Mouse (Mus musculus) gastrocnemius, postnatal 10 days (tissue): ENCODE data around the gene Ilf3. TPM values are rescaled to one million over a fixed set of nuclear protein-coding genes. Genes with fewer than 3 reads are reported as not detected.

Experiments
- DNase-seq: peaks from one replicate; pipeline ENCODE4 v3.0.0; 2021; ENCODE audit warnings: mixed read lengths
- total RNA-seq, 2 experiments: library from RNA; stranded (reverse); gene quantifications; 2 replicates each; pipeline ENCODE4 v1.2.3; 2021

Gene Ilf3
- total RNA-seq, 2 experiments from 2014 or later: 34.9 to 49.0 TPM

GRCm38 (mm10) chr9:21346627-21347365, 20.9 kb upstream of the Ilf3 start:
- DNase-seq: no peak

- no peak for DNase-seq
Observed at GRCm38 (mm10) chr9:21348152-21348551, 19.5 kb upstream of the Ilf3 start.

DNA sequence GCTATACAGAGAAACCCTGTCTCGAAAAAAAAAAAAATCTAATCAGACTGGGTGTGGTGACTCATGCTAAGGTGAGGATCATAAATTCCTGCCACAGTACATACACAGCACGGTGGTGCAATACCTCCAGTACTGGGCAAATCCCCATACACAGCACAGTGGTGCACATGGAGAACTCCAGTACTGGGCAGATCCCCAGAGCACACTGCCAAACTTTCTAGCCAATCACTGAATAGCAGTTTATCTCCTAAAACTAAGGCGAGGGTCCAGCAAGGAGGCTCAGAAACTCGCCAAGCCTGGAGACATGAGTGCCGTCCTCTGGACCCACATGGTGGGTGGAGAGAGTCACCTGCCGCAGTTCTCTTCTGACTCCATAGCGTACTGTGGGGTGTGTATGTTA, 16.5 kb upstream of the Ilf3 start:
- DNase-seq: no peak

DNA sequence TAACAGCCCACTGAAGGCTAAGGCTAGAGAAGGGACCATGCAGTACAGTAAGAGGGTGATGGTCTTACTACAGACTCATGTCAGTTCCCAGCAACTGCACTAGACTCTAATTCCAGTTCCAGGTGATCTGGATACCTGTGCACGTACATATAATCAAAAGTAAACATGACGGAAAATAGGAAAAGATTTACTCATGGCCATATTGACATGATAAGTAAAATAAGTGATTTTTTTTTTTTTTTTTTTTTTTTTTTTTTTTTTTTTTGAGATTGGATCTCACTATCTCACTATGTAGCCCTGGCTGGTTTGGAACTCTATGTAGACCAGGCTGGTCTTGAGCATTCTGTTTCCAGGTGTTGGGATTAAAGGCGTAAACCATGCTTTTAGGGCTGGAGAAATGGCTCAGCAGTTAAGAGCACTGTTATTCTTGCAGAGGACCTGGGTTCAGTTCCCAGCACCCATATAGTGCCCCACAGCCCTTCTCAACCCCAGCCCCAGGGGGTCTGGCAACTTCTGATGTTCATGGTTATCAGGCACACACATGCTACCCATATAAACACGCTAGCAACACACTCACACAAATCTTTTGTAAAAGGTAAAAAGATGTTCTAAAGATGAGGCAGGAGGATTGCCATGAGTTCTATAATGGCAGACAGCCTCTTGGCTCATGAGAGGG, 15.8 kb upstream of the Ilf3 start:
- DNase-seq: no peak

DNA sequence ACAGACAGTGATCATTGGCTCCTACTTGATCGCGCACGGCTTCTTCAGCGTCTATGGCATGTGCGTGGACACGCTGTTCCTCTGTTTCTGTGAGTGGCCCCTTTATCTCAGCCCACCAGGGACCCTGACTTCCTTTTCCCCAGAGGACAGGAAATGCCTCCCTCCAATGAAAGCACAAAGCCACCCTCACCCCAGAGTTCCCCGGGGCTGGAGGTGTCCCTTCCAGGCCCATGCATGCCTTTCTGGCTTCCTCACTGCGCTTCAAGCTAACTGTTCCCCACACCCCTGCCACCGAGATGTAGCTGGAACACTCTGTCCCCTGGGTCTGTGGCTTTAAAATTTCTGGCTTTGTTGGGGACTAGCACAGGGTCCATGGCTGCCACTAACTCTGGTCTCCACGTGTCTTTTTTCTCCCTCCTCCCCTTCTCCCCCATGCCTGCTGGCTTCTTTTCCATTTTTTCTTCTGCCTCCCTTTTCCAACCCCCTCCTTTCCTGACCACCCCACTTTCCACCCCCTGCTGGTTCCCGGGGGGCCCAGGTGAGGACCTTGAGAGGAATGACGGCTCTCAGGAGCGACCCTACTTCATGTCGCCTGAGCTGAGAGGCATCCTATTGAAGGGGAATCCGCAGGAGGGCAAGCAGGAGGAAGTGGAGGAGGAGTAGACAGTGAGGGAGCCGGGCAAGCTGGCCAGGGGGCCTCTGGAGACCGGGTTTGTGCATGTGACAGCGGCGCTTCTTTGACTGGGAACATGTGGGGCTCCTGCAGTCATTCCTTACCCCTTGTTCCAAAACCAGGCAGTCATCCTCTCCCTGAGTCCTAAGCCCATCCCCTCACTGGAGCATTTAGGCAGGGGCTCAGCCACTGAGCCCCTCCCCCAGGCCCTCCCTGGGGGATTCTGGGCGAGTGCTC, 15.0 kb upstream of the Ilf3 start:
- DNase-seq: no peak

DNA sequence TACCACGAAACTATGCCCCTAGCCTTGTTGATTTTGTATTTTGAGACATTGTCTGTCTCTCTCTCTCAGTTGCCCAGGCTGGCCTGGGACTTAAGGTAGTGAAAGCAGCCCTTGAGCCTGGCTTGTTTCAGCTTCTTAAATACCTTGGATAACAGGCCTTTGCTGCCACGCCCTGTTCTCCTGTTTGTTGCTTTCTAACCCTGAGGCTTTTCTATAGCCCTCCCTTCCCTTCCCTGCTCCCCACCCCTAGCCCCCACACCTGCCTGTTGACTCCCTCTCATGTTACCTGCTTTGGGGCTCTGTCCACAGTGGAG, 14.3 kb upstream of the Ilf3 start:
- no peak for DNase-seq

- no peak for DNase-seq
Observed at GRCm38 (mm10) chr9:21354796-21355195, 12.9 kb upstream of the Ilf3 start.

GRCm38 (mm10) chr9:21356981-21357718, 10.5 kb upstream of the Ilf3 start:
- peak; percentile 66 for DNase-seq

DNA sequence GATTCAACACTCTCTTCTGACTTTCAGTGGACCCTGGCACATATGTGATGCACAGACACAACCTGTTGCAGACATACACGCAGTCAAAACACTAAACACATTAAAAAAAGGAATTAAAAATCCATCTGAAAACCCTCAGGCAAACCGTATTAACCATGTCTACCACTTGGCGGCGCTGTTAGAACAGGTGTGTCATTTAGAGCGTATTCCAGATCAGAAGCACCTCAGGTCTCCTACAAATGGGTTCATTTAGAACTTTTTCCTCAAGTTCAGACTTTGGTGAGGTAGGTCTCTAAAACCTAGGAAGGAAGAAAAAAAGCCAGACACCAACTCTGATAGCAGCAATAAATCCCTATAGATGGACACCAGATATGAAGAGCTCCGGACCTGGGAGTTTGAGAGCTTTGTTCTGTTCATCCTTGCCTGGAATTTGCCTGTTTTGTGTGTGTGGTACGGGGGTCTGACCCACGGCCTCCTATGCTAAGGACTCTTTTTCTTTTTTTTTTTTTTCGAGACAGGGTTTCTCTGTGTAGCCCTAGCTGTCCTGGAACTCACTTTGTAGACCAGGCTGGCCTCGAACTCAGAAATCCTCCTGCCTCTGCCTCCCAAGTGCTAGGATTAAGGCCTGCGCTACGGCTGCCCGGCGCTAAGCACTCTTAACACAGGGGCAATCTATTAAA, 990 bp upstream of the Ilf3 start:
- peak; percentile 64 for DNase-seq

DNA sequence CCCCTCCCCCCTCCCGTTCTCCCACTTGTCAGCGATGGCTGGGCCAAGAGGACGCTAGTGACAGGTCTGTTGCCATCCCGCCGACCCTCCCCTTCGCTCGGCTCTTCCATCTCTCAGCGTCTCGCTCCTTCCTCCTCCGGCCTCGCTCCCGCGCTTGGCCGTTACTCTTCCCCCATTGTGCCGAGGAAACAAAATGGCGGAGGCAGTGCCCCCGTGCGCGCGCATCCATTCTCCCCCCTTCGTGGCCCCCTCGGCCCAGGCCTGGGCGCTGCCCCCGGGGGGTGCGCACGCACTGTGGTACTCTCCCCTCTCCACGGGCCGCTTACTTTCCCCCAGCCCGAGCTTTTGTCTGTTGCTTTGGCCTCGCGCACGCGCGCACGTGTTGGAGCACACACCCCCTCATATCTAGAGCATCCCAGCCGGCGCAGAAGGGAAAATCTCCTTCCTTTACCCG, 487 bp downstream of the Ilf3 start:
- DNase-seq: peak; percentile 76

- no peak for DNase-seq
Observed at GRCm38 (mm10) chr9:21369080-21369479, 1.4 kb downstream of the Ilf3 start.

DNA sequence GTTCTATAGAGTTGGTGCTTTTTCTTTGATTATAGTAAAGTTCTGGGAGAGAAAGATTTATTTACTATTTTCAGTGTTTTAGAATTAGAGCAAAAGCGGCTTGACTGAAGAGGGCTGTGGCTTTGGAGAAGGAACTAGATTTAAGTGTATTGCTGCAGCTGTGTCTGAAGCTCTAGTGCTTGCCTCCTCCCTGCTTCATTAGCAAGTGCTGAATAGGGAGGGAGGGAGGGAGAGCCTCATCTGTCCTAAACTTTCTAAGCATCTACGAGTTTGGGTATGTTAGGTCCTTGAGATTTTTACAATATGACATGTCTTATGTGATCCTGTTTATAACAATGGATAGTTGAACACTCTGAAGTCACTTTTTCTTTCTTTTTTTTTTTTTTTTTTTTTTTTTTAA, 3.2 kb downstream of the Ilf3 start:
- DNase-seq: no peak

GRCm38 (mm10) chr9:21372508-21372907, 4.8 kb downstream of the Ilf3 start:
- DNase-seq: no peak

- no peak for DNase-seq
Observed at GRCm38 (mm10) chr9:21379195-21379594, 11.5 kb downstream of the Ilf3 start.

DNA sequence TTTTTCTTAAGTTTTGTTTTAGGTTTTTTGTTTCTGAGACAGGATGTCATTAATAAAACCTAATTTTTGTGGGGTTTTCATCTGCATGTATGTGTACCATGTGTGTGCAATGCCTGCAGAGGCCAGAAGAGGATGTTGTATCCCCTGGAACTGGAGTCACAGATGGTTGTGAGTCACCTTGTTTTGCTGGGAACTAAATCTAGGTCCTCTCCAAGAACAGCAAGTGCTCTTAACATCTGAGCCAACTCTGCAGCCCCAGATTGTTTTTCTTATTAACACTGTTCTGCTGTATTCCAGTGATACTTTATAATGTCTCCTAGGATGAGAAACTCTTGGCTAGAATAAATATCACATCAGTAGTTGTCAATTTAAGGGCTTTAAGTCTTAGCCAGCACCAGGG, 13.2 kb downstream of the Ilf3 start:
- no peak for DNase-seq

- DNase-seq: no peak
Observed at GRCm38 (mm10) chr9:21383966-21384365, 16.3 kb downstream of the Ilf3 start.

- DNase-seq: no peak
Observed at GRCm38 (mm10) chr9:21392646-21393175, 25.0 kb downstream of the Ilf3 start.

- no peak for DNase-seq
Observed at GRCm38 (mm10) chr9:21395692-21396091, 28.0 kb downstream of the Ilf3 start.

DNA sequence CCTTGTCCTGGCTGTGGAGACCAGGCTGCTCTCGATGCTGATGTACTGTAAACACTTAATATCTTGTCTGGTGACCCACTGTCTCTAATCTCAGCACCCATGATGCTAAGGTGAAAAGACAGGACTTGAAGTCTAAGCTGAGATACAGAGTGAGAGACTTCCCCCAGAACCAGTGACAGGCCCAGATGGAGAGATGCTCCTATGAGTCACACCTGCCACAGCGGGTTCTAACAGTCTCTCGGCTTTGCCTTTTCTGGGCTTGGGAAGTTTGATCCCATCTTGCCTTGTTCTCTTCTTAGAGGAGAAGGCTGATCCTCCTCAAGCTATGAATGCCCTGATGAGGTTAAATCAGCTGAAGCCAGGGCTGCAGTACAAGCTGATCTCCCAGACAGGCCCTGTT, 29.5 kb downstream of the Ilf3 start:
- DNase-seq: no peak

GRCm38 (mm10) chr9:21401042-21401441, 33.4 kb downstream of the Ilf3 start:
- DNase-seq: no peak

GRCm38 (mm10) chr9:21402764-21403253, 35.1 kb downstream of the Ilf3 start:
- DNase-seq: no peak
